Mouse (Mus musculus) embryo, embryonic 11 days (tissue): ENCODE data around the gene Cfap61.

ENCODE experiments used
- DNase-seq: peaks from one replicate; pipeline ENCODE4 v3.0.0-alpha.2; 2015

Gene Cfap61

DNA sequence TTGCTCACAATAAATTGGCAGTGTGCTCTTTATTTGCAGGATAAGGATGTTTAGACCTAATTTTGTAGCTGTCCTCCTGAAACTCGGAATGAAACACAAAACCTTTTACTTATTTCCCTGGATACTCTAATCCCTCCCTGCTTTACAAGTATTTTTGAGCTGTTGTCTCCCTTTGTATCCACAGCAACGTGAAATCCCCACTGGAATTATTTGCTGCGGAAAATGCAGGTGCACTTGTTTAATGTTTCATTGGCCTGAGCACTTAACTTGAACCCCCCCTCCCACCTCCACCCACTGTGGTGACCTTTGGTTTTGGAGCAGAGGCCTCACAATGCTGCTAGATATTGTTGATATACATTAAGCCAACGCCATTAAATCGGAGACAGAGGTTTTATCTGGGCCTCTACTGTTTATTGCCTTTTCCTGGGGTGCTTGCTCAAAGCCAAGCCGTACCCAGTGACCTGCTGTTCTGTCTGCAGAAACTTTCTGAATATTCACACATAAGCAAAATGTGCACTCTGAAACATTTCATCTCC lies 154.6 kb downstream of the Cfap61 start:
- DNase-seq: no peak

DNA sequence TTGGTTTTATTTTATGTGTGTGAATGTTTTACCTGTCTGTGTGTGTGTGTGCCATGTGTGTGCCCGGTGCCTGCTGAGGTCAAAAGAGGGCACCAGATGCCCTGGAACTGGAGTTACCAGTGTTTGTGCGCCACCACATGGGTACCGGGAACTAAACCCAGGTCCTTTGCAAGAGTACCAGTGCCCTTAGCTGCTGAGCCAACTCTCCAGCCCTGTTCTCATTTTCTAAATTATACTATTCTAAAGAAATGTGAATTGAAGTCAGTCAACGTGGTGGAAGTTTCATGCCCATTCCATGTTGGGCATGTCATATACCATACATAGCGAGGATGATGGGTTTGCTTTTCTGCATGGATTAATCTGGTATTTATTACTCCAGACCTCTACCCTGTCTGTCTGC lies 162.9 kb downstream of the Cfap61 start:
- DNase-seq: no peak

DNA sequence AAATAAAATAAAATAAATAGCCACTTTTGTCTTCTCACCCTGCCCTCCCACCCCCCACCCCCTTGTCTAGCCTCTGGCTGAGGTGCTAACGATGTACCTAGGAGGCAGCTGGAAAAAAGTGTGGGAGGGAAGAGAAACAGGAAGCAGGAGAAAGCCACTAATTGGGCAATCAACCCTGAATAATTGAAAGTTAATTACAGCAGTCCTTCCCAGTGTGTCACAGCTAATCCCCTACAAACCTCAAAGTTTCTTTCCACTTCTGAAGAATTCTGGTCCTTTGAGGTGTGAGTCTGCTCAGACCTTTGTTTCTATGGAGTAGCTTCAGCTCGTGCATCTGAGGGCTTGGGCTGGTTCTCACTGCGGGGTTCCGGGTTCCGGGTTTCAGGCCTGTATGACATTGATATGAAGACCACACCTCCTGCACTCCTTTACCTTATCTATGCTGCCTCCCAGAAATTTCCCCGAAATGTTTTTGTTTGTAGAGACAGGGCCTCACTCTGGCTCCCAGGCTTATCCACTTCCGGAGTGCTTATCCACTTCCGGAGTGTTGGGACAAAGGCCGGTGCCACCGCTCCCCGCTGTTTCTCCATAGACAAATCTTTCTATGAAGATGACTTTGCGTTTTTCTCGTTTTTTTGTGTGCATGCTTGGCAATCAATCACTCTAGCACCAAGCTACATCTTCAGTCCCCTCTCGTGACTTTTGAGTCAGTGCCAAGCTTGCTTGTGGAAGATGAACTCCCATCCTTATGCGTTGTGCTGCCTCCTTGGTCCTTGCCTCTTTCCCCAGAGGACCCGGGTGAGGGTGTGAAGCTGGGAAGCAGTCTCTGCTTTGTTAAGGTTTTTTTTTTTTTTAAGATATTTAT lies 164.5 kb downstream of the Cfap61 start:
- DNase-seq: peak; percentile 23

DNA sequence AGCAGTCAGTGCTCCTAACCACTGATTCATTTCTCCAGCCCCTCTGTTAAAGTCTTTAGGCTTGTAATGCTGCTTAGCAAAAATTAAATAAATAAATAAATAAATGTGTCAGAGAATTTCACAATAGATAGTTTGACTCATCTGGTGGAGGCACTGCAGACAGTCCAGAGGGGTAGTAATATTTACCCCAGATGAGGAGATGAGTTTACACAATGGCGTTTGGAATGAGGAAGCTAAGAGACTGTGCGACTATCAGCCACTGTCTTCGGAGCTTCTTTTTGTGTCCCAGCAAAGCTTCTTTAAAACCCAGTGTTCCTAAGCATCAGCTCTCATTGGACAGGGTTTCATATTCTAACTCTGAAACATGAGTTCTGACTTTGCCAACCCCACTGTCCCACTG lies 165.3 kb downstream of the Cfap61 start:
- no peak for DNase-seq

DNA sequence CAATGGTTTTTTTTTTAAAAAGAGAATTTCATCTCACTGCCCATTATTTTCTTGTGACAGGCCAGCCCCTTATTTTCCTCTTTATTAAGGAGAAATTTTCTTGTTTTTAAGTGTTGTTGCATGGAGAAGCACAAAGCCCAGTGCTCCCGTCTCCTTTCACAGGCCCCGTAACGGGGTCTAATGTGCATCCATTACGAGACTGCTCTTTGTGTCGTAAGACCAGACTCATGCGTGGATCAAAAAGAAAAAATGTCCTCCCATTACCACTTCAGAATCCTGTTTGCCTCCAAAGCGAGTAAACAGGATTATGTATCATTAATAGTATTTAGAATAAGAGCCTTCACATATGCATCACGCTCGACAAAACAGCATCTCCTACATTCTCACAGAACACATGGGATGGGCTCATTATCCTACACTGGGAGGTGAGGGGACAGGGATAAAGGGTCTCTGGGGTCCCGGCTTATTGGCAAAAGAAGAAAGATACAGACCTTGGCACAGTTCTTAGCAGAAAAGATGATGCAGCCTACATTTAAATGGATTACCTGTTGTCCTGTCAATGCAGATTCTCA lies 166.0 kb downstream of the Cfap61 start:
- no peak for DNase-seq

DNA sequence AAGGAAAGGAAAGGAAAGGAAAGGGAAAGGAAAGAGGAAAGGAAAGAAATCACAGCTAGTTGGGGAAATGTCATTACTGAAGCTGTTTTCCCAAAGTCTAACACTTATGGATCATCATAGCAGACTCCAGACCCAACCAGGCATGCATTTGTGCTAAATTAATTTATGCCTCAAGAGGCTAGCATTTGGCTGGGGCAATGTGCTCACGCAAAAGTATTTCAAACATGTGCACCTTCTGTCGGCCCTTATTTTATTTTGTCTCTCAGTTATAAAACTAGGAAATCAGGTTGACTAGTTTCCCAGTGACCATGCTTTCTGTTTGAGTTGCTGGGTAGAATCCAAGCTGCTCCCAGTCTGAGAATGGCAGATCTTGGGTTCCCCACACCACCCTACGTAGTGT lies 168.0 kb downstream of the Cfap61 start:
- no peak for DNase-seq

DNA sequence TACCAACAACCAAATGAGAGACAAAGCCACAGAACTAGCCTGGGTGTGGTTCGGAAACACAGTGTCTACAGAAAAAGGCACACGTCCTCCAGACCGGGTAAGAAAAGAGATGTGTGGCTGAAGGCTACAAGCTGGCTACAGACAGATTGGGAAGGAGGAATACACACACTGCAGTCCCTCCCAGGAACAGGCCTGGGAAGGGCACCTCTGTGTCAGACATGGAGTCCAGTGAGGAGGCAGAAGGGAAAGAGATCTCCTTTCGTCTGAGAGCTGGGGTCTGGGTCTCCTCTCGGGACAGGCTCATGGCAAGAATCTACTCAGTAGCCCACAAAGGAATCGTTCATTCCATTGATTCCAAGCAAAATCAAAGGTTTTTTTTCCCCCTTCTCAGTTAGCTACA lies 170.8 kb downstream of the Cfap61 start:
- DNase-seq: no peak

DNA sequence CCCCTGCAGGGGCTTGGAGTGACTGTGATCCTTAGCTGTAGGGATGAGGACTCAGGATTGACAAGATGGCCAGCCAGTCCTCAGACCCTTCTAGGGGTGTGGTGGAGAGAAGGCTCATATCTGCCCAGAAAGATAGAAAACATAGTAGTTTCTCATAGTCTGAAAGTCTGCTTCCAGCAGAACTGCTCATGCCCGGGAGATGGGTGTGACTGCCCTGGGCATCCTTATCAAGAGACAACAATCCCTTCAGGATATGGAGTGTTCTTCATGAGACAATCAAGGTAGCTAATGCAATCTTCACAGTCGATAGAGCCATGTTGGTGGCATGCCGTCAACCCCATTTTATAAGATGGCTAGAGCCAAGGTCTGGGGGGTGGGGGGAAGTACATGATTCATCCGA lies 173.4 kb downstream of the Cfap61 start:
- DNase-seq: no peak

DNA sequence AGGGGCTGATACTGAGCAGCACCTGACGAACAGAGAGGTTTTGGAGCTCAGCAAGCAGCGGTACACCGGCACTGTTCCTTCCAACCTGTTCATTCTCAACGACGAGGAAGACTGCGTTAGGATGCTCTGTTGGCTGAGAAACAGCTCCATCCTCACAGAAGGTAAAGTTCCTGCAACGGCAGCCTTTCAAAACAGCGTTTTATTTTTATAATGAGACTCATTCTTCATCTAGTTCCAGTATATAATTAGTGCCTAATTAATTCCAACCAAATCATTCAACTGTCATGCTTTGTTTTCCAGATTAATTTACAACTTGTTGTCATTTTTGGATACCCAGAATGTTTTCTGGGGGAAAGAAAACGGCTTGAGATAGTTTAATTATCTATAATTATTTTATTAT lies 175.3 kb downstream of the Cfap61 start:
- no peak for DNase-seq

DNA sequence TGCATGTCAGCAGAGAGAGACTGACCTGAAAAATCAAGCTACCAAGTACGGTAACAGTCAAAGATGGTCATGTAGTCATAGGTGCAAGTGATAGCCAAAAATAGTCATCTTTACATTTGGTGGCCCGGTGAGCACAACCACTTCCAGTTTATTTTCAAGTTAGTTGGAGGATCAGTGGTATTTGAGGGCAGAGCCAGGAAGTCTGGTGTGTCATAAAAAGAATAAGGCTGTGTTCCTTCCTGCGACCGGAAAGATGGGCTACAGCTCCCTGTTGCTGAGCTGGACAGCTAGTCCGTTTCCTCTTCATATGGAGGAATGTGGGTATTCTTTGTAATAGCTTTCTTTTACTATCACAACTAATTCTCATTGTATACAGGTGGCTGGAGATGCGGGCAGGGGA lies 181.7 kb downstream of the Cfap61 start:
- no peak for DNase-seq

DNA sequence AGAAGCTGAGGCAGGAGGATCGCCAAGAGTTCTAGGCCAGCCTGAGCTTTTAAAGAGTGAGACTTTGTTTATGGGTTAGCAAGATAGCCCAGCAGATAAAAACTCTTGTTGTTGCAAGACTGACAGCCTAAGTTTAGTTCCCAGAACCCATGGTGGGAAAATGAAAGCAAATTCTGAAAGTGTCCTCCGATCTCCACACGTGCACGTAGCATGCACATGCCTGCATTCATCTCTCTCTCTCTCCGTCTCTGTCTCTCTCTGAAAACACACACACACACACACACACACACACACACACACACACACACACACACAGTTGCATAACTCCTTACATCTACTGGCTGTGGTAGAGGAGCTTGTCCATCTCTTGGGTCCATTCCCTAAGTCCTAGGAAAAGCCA lies 182.1 kb downstream of the Cfap61 start:
- no peak for DNase-seq

DNA sequence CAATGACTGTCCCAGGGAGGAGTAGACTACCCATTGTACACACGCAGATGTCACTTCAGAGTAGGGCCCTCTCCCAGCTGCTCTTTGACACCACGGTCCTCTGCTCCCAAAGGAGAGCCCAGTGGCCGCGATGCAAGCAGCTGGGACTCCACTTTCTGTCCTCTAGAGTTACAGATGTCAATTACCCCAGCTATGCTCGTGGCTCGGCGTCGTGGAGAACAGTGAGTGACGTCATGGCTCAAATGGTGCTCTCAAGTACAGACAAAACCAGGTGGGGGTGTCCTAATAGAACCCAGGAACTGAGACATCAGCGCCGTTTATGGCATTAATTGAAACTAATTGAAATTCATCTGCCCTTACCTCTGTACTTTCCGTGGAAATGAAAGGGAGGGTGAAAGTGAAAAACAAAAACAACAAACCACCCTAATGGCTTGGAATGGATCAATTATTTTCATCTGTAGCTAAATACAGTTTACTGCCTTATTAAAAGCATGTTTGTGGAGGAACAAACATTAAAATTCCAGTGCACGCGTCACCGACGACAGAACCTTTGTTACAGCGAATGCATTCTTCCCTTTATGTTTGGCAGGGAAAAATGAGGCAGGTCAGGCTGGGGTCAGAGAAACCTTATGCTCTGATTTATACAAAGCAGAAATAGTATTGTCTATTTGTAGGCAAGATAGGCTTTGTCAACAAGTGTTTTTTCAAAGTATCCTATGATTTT lies 182.8 kb downstream of the Cfap61 start:
- peak; percentile 63 for DNase-seq

DNA sequence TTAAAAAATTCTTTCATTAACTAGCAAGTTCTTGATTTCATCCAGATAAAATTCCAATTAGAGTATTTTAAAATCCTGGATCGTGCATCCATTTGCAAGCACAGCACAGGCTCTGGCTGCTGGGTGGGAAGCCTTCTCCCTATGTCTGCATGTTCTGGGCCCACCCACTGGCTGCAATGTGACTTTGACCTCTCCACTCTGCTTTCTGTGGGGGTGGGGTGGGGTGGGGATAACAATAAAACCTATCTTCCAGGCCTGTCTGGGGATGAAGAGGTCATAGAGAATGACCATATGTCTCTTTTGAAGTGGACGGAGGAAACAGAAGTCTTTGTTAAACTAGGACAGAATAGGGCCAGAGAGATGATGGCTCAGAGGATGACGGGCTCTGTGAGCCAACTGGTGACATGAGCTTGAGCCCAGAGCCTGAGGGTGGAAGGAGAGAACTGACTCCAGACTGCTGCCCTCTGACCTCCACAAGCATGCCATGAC lies 183.4 kb downstream of the Cfap61 start:
- peak; percentile 58 for DNase-seq

DNA sequence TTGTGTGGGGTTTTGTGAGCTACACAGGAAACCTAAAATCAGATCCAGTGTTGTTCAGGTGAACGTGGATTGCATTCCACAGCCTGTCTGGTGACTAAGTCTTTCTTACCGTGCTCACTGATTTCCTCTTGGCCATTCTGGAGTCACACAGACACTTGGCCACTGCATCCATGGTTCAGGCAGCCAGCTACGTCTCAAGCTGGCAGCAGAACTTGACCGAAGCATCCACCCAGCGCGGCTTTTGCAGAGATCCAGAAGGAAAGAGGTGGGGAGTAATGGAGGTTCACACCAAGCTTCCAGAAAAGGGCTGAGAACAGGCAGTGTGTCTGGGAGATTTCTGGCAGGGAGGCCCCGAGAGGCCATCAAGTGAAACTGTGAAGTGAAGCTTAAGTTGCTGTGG lies 187.0 kb downstream of the Cfap61 start:
- no peak for DNase-seq

DNA sequence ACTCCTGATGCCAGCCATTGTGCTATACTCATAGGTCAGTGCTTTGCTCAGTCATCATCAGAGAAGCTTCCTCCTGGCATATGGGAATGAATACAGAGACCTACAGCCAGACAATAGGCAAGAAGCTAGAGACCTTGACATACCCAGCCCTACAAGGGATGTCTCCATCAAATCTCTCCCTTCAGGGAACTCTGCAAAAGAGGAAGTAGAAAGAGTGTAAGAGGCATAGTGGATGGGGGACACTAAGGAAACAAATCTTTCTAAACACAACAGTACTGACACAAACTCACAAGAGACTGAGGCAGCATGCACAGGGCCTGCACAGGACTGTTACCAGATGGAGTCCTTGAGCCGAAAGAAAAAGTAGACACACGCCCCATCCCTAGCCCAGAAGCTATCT lies 190.5 kb downstream of the Cfap61 start:
- no peak for DNase-seq

DNA sequence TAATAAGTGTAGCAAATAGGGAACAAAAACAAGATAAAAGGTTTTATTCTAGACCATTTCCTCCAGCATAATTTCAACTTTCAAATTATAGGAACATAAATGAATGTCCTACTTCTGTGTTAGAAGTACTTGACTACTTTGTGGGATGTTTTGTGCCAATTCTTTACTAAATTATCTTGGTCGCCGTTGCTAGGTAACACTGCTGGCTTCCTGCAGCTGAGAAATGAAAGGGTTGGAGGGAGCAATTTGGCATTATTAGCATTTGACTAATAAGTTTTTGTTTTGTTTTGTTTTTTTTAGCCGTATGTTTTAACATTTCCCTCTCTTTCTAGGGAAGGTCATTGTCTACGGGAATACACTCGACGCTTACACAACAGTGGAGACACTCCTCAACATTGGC lies 194.0 kb downstream of the Cfap61 start:
- no peak for DNase-seq

DNA sequence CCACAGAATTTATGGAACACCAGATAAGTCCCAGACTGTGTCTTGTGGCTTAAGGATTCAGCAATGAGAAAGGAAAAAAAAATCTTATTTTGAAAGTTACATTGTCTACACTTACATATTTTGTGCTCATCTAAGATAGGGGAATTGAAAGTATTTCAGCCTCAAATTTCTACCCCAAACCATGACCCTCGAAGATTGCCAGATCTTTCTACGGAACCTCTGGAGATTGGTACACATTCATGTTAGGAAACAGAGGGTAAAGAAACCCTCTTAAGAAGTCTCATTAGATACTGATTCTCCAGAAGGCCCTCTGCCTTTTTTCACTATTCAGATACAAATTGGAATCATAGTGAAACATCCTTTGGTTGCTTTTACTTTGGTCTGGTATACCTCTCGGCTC lies 195.9 kb downstream of the Cfap61 start:
- DNase-seq: no peak

DNA sequence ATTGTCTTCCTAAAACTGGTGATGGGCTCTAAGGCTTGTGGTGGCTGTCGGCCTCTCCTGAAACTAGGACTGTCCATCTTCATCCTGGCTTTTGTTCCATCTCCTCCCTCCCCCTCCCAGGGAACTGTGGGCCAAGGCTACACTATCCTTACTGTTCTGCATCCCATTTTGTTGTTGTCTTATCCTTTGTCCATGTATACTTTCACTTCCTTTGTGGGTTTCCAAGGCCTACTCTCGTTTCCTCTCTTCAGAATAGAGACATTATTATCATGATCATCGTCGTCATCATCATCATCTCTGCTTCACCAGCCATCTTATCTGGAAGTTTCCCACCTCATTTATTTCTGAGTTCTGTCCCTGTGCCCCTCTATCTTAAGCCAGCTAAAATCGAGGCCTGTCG lies 199.7 kb downstream of the Cfap61 start:
- DNase-seq: no peak

DNA sequence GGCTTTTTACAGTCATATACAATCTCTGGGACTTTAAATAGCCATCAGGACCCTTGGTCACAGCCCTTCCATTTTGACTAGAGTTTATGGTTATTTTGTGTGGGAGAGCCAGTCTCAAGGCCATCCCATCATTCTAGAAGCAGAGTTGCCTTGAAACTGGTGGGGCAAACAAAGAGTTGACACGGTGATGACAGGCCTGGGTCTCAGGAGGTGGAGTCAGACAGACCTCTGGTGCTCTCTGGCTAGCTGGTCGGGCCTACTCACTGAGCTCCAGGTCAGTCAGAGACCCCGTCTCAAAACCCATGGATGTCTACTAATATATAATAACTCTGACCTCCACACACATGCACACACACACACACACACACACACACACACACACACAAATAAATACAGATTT lies 206.1 kb downstream of the Cfap61 start:
- DNase-seq: no peak

DNA sequence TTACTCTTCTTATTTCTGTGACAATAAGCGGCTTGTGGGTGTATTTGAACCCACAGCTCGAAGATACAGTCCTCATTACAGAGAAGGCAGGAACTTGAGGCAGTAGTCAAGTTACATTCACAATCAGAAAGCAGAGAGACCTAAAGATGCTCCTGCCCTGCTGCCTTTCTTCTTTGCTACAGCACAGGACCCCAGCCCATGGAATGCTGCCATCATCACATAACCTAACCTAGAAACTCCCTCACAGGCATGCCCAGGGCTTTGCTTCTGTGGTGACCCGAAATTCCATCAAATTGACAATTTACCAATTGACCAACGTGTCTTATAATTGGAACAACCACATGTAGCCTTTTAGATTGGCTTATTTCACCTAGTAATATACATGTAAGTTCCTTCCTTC lies 212.7 kb downstream of the Cfap61 start:
- DNase-seq: no peak

DNA sequence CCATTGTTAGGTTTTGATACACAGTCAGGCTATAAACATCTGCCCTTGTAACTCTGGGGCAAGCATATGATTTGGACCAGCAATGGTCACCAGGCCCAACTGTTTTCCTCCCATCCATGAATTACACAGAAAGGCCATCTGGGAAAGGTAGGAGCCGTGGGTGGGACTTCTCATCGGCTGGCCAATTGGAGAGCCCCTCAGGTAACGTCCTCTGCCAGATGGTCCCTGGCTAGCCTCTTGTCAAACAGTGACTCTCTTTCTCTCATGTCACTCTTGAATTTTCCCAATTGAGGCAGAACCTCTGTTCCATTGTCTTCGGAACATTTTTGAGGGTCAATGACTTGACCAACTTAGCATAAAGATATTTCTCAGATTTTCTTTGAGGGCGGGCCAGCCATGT lies 213.2 kb downstream of the Cfap61 start:
- DNase-seq: no peak

DNA sequence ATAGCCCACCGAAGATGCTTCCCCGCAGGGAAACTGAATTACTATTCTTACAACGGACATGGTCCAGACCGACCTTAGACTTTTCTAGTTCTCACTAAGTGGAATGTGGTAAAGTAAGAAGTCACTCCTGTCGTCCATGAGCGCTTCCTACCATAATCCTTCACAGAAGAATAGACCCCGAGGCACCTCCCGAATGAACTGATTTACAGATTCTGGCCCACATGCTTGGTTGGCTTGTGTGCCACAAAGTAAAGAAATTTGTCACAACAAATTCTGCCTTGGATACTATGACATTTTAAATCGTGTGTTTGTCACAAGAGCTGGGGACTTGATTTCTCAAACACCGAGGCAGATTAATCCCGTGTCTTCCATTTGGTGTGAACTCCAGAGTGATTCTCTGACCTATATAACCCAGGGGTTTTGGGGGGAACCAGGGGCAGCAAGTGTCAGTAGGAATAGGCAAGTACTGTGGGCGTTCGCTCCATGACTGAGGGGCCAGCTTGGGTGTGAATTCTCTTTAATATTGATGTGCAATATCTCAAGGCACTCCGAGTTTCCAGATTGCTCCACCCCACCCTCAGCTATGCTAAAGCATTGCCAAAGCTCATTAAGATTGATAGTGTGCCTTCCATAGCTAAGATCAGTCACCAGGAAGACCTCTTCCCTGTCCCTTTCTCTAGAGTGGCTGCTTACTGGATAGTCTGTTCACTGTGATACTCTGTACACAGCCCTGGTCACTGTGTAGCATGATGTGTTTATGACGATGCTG lies 214.8 kb downstream of the Cfap61 start:
- DNase-seq: no peak
